In the genomic region with DNA sequence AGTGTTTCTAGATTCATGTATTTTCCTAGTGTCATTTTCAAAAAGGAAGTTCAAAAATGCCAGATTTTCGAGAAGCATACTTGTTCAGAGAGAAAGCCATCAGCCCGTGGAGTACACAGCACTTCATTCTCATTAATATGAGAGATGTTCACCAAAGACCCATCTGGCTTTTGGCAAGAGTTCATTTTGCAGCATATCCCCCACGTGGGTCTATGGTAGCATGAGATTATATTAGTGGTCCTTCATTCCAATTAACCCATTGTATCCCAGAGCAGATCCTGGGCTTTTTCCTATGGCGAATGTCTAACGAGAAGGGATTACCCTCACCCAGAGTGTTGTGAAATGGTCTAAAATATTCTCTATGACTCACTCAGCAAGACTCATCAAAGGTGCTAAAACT, we compare ENCODE assay signal across 14 mouse cellular contexts.
DNase-seq lines count a peak whose midpoint lies in the region; ATAC-seq and TF ChIP-seq lines count a peak whose summit lies in the region.
"Had no signal": no experiment of that assay in that cellular context is flagged by ENCODE, and none has a peak within 500 bp of the region (broad histone marks: within the 10 kb centered on the region; RNA-seq: fewer than 3 reads in every experiment).

No protein-coding gene starts in this region.

- TF ChIP-seq POLR2A in kidney, adult 2 months (IDR thresholded peaks at IDR 0.05; ENCODE audit: low read depth, low read length), result no peak

- WGBS in forebrain, embryonic 15.5 days, result 28% methylated on average over 5 of the region's 5 CpGs
- WGBS in midbrain, embryonic 15.5 days, result 30% methylated on average over 5 of the region's 5 CpGs
- 64% methylated on average over 5 of the region's 5 CpGs for WGBS in kidney, adult 2 months

- no peaks in the 10 kb centered on the region for H3K9me3 ChIP-seq in forebrain, embryonic 15.5 days
- H3K9me3 ChIP-seq in midbrain, embryonic 15.5 days, result no peaks in the 10 kb centered on the region
- H3K9me3 ChIP-seq: liver, embryonic 13.5 days had no signal

- H3K9ac ChIP-seq in forebrain, embryonic 15.5 days (replicated peaks), result no peak overlapping the region
- no peak overlapping the region for H3K9ac ChIP-seq in midbrain, embryonic 15.5 days
- H3K9ac ChIP-seq: liver, embryonic 13.5 days had no signal

- no peak for TF ChIP-seq CTCF in kidney, adult 2 months (conservative IDR thresholded peaks at IDR 0.05; ENCODE audit: insufficient read depth, insufficient read length, low read depth, low read length)

- ATAC-seq in frontal cortex, adult (ENCODE audit: low TSS enrichment), result peak; percentile 71
- ATAC-seq in forebrain, embryonic 15.5 days (replicated peaks), result peak; percentile 91
- peak; percentile 86; the same call in 1 of the 2 replicates for ATAC-seq in midbrain, embryonic 15.5 days (replicated peaks)

- H3K4me2 ChIP-seq in forebrain, embryonic 15.5 days (replicated peaks), result no peak overlapping the region
- no peak overlapping the region for H3K4me2 ChIP-seq in midbrain, embryonic 15.5 days
- H3K4me2 ChIP-seq: liver, embryonic 13.5 days had no signal

- H3K27me3 ChIP-seq in forebrain, embryonic 15.5 days, result no peaks in the 10 kb centered on the region
- no peaks in the 10 kb centered on the region for H3K27me3 ChIP-seq in midbrain, embryonic 15.5 days (replicated peaks)
- H3K27me3 ChIP-seq in kidney, adult 2 months (replicated peaks; ENCODE audit: control insufficient read depth, insufficient read depth, low read length), result no peaks in the 10 kb centered on the region
- H3K27me3 ChIP-seq: liver, embryonic 13.5 days had no signal

- no peak for DNase-seq in frontal cortex, postnatal 14 days (ENCODE audit: low spot score in 2 of 2)
- peak; percentile 56 for DNase-seq in brain, adult 2 months (ENCODE audit: low read depth, low spot score)
- DNase-seq in kidney, adult 2 months, result no peak
- DNase-seq in heart, adult 18-20 months, result no peak
- DNase-seq in thymus, postnatal 4 days, result no peak
- DNase-seq: cerebellum, postnatal 36 days; heart, adult 2 months; heart, postnatal 14 days; kidney, adult 18-20 months; liver, embryonic 13.5 days; lung, postnatal 36 days had no signal

- H3K36me3 ChIP-seq in forebrain, embryonic 15.5 days, result no peaks in the 10 kb centered on the region
- H3K36me3 ChIP-seq in midbrain, embryonic 15.5 days (replicated peaks), result no peaks in the 10 kb centered on the region
- no peaks in the 10 kb centered on the region for H3K36me3 ChIP-seq in kidney, adult 2 months (ENCODE audit: control insufficient read depth, insufficient read depth, low read length)
- H3K36me3 ChIP-seq: liver, embryonic 13.5 days had no signal

- H3K4me3 ChIP-seq in forebrain, embryonic 15.5 days, result no peak overlapping the region
- H3K4me3 ChIP-seq in midbrain, embryonic 15.5 days, result no peak overlapping the region
- no peak overlapping the region for H3K4me3 ChIP-seq in kidney, adult 2 months (ENCODE audit: insufficient read depth, low read depth, low read length)
- H3K4me3 ChIP-seq: heart, adult 2 months; liver, embryonic 13.5 days had no signal

- H3K27ac ChIP-seq in forebrain, embryonic 15.5 days (replicated peaks), result peak overlapping the region; percentile 62; the same call in 1 of the 2 replicates
- H3K27ac ChIP-seq in midbrain, embryonic 15.5 days, result no peak overlapping the region
- H3K27ac ChIP-seq in kidney, adult 2 months (ENCODE audit: insufficient read depth, low read depth, low read length), result no peak overlapping the region
- H3K27ac ChIP-seq: heart, adult 2 months; liver, embryonic 13.5 days had no signal

- H3K4me1 ChIP-seq in forebrain, embryonic 15.5 days, result peaks cover 12% of the 10 kb centered on the region
- H3K4me1 ChIP-seq in midbrain, embryonic 15.5 days, result peaks cover 11% of the 10 kb centered on the region
- no peaks in the 10 kb centered on the region for H3K4me1 ChIP-seq in kidney, adult 2 months (ENCODE audit: control insufficient read depth, insufficient read depth, low read length)
- H3K4me1 ChIP-seq: liver, embryonic 13.5 days had no signal
